Mouse (Mus musculus) CH12.LX (cell line): Measurements from ENCODE around the gene Ovch2. TPM values are rescaled to one million over a fixed set of nuclear protein-coding genes. Genes with fewer than 3 reads are reported as not detected.

ENCODE experiments used
- DNase-seq: peaks from one replicate; pipeline ENCODE4 v3.0.0-alpha.2; 2013; ENCODE audit errors: extremely low read depth
- H3K27ac ChIP-seq: 2 replicates; pipeline ENCODE4 v1.5.1; 2012; ENCODE audit warnings: low read depth, mild to moderate bottlenecking, control low read depth, moderate library complexity; ENCODE audit not compliant: insufficient read depth
- H3K27me3 ChIP-seq: replicated peaks from 2 replicates; pipeline ENCODE3; 2012; ENCODE audit warnings: inconsistent platforms
- H3K36me3 ChIP-seq, 2 experiments: replicated peaks in 1 of 2; 2 replicates each; pipeline versions ENCODE3 to v1.6.1; 2012; ENCODE audit warnings: inconsistent platforms in 1 of 2, low read length in 1 of 2, mild to moderate bottlenecking in 1 of 2, mixed read lengths in 1 of 2, moderate library complexity in 1 of 2; ENCODE audit not compliant: control insufficient read depth in 1 of 2, insufficient read depth in 1 of 2
- H3K4me1 ChIP-seq, 2 experiments: 2 replicates each; pipeline ENCODE4 v1.6.1; 2012; ENCODE audit warnings: inconsistent platforms in 1 of 2, moderate library complexity in 1 of 2; ENCODE audit not compliant: insufficient read depth in 2 of 2, control insufficient read depth in 1 of 2
- H3K4me2 ChIP-seq: 2 replicates; pipeline ENCODE4 v1.6.1; 2012; ENCODE audit warnings: low read depth, mild to moderate bottlenecking, control low read depth; ENCODE audit not compliant: poor library complexity, insufficient read depth, severe bottlenecking
- H3K4me3 ChIP-seq, 3 experiments: fragments of 150-350 bp in 1 of 3; sonication (generic) in 1 of 3; replicated peaks in 1 of 3; 2 replicates each; pipeline versions ENCODE3 to v1.5.1; 2011 to 2012; ENCODE audit warnings: low read depth in 2 of 3, low read length in 2 of 3, mild to moderate bottlenecking in 2 of 3, moderate library complexity in 2 of 3, control low read depth in 1 of 3, improper control_type of control experiment in 1 of 3, inconsistent platforms in 1 of 3, mixed read lengths in 1 of 3; ENCODE audit not compliant: poor library complexity in 1 of 3
- H3K79me2 ChIP-seq: replicated peaks from 2 replicates; pipeline ENCODE4 v1.6.1; 2012; ENCODE audit warnings: mild to moderate bottlenecking, moderate library complexity; ENCODE audit not compliant: control insufficient read depth, poor library complexity, insufficient read depth, severe bottlenecking; ENCODE audit errors: extremely low read depth
- H3K9ac ChIP-seq: 2 replicates; pipeline ENCODE4 v1.6.1; 2012; ENCODE audit warnings: low read depth, mild to moderate bottlenecking, control low read depth, moderate library complexity; ENCODE audit not compliant: insufficient read depth
- H3K9me3 ChIP-seq: replicated peaks from 2 replicates; pipeline ENCODE3; 2012; ENCODE audit warnings: low read length, inconsistent platforms, mixed read lengths
- CHD1 ChIP-seq: IDR thresholded peaks from 2 replicates; pipeline ENCODE4 v1.6.1; 2012; ENCODE audit warnings: low read depth, low read length, improper control_type of control experiment, inconsistent platforms
- CTCF ChIP-seq, 2 experiments: IDR thresholded peaks in 1 of 2; conservative IDR thresholded peaks in 1 of 2; 2 replicates each; pipeline ENCODE4 v1.5.1; 2011 to 2012; ENCODE audit warnings: low read depth in 2 of 2, low read length in 2 of 2, improper control_type of control experiment in 1 of 2, inconsistent platforms in 1 of 2, mild to moderate bottlenecking in 1 of 2, moderate library complexity in 1 of 2
- EP300 ChIP-seq: IDR thresholded peaks from 2 replicates; pipeline ENCODE4 v1.6.1; 2011; ENCODE audit warnings: low read length, improper control_type of control experiment
- GABPA ChIP-seq: IDR thresholded peaks from 2 replicates; pipeline ENCODE4 v1.6.1; 2012; ENCODE audit warnings: low read depth, low read length, improper control_type of control experiment, inconsistent platforms; ENCODE audit not compliant: insufficient replicate concordance
- IRF4 ChIP-seq: IDR thresholded peaks from 2 replicates; pipeline ENCODE4 v1.6.1; 2014; ENCODE audit warnings: low read depth, mild to moderate bottlenecking, inconsistent platforms, low read length, improper control_type of control experiment
- JUN ChIP-seq: IDR thresholded peaks from 2 replicates; pipeline ENCODE4 v1.6.1; 2011; ENCODE audit warnings: low read depth, mild to moderate bottlenecking, low read length, improper control_type of control experiment, moderate library complexity; ENCODE audit not compliant: insufficient read depth
- JUND ChIP-seq: conservative IDR thresholded peaks from 2 replicates; pipeline ENCODE4 v1.6.1; 2011; ENCODE audit warnings: low read depth, low read length, improper control_type of control experiment
- KAT2A ChIP-seq: IDR thresholded peaks from 2 replicates; pipeline ENCODE4 v1.6.1; 2012; ENCODE audit warnings: low read length, improper control_type of control experiment, inconsistent platforms; ENCODE audit not compliant: insufficient replicate concordance
- MAFK ChIP-seq: IDR thresholded peaks from 2 replicates; pipeline ENCODE4 v1.6.1; 2011; ENCODE audit warnings: low read length, improper control_type of control experiment; ENCODE audit not compliant: insufficient replicate concordance
- MAX ChIP-seq: IDR thresholded peaks from 2 replicates; pipeline ENCODE4 v1.6.1; 2011; ENCODE audit warnings: low read length, improper control_type of control experiment
- MAZ ChIP-seq: IDR thresholded peaks from 2 replicates; pipeline ENCODE4 v1.6.1; 2012; ENCODE audit warnings: low read depth, mild to moderate bottlenecking, inconsistent platforms, low read length, improper control_type of control experiment, moderate library complexity
- MXI1 ChIP-seq: IDR thresholded peaks from 2 replicates; pipeline ENCODE4 v1.6.1; 2011; ENCODE audit warnings: mild to moderate bottlenecking, low read depth, low read length, improper control_type of control experiment
- NELFE ChIP-seq: IDR thresholded peaks from 2 replicates; pipeline ENCODE4 v1.6.1; 2011; ENCODE audit warnings: low read depth, low read length, improper control_type of control experiment
- PAX5 ChIP-seq: IDR thresholded peaks from 2 replicates; pipeline ENCODE4 v1.6.1; 2012; ENCODE audit warnings: low read length, inconsistent platforms, mixed read lengths
- POLR2A ChIP-seq: IDR thresholded peaks from 2 replicates; pipeline ENCODE4 v1.6.1; 2011; ENCODE audit warnings: low read depth, mild to moderate bottlenecking, improper control_type of control experiment, low read length
- RCOR1 ChIP-seq: conservative IDR thresholded peaks from 2 replicates; pipeline ENCODE4 v1.6.1; 2012; ENCODE audit warnings: low read depth, mild to moderate bottlenecking, inconsistent platforms, low read length, improper control_type of control experiment
- TBP ChIP-seq: conservative IDR thresholded peaks from 2 replicates; pipeline ENCODE4 v1.6.1; 2011; ENCODE audit warnings: low read depth, low read length, improper control_type of control experiment
- TCF12 ChIP-seq: IDR thresholded peaks from 2 replicates; pipeline ENCODE4 v1.6.1; 2014; ENCODE audit warnings: low read depth, mild to moderate bottlenecking, inconsistent platforms, low read length, improper control_type of control experiment
- UBTF ChIP-seq: IDR thresholded peaks from 2 replicates; pipeline ENCODE4 v1.6.1; 2012; ENCODE audit warnings: low read depth, mild to moderate bottlenecking, inconsistent platforms, low read length, improper control_type of control experiment, moderate library complexity
- USF1 ChIP-seq: IDR thresholded peaks from 2 replicates; pipeline ENCODE4 v1.6.1; 2014; ENCODE audit warnings: low read depth, mild to moderate bottlenecking, inconsistent platforms, low read length, improper control_type of control experiment
- USF2 ChIP-seq: conservative IDR thresholded peaks from 2 replicates; pipeline ENCODE4 v1.6.1; 2011; ENCODE audit warnings: low read depth, low read length, improper control_type of control experiment
- ZKSCAN1 ChIP-seq: IDR thresholded peaks from 2 replicates; pipeline ENCODE4 v1.6.1; 2012; ENCODE audit warnings: low read depth, inconsistent platforms, low read length, improper control_type of control experiment, borderline replicate concordance
- ZNF384 ChIP-seq: IDR thresholded peaks from 2 replicates; pipeline ENCODE4 v1.6.1; 2012; ENCODE audit warnings: low read depth, low read length, improper control_type of control experiment, inconsistent platforms
- dilution Hi-C: fragments of 300-500 bp; cut with MboI; formaldehyde crosslinking; loops from 2 replicates; pipeline ENCODE4 v1.14.3; 2020; ENCODE audit warnings: low sequenced_read_pairs; ENCODE audit not compliant: extremely low pct_unique_long_range_greater_than_20kb, extremely low pct_ligation_motif_present
- in situ Hi-C: fragments of 300-500 bp; cut with MboI; formaldehyde crosslinking; loops from 3 replicates; pipeline ENCODE4 v1.14.3; 2019; ENCODE audit warnings: low sequenced_read_pairs, low pct_ligation_motif_present, low pct_unique_long_range_greater_than_20kb, mixed read lengths
- polyA plus RNA-seq: library from polyadenylated mRNA; unstranded; fragments of >175 nt; gene quantifications from 2 replicates; pipeline ENCODE4 v1.2.1, GENCODE M21; 2012; ENCODE audit warnings: low read depth; ENCODE audit not compliant: insufficient read length
- total RNA-seq, 2 experiments: library from RNA; depleted of rRNA; stranded (reverse); fragments of 300-350 nt in 1 of 2; fragments of >200 nt in 1 of 2; gene quantifications; 2 replicates each; pipeline ENCODE4 v1.2.3; 2012 to 2014

Ovch2 gene
- total and polyA plus RNA-seq, 3 experiments = not detected

DNA sequence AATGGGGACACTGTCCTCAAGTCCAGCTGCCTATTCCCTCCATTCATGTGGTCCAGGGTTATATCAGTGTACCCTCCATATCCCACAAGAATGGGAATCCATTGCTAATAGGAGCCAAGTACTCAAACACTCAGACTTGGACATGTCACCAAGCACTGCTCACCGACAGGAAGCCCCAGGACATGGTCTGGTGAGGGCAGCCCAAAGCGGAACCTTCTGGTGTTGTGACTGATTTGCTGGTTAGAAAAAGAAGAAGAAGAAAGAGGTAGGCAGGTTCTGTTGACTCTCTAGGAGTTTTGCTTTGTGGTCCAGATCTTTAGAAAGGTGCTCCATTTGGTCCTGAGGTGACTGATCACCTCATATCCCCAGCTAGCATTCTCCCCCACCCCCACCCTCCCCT, 44.3 kb downstream of the Ovch2 start:
- no peaks in the 10 kb centered on the region for H3K9me3 ChIP-seq
- H3K4me2 ChIP-seq = no peak overlapping the region
- no peaks in the 10 kb centered on the region for H3K27me3 ChIP-seq
- H3K4me3 ChIP-seq = no peak overlapping the region
- H3K9ac ChIP-seq = no peak overlapping the region
- H3K4me1 ChIP-seq = no peaks in the 10 kb centered on the region
- H3K79me2 ChIP-seq = no peaks in the 10 kb centered on the region
- H3K27ac ChIP-seq = no peak overlapping the region
- in situ Hi-C loops (loop anchor here (25.0 kb wide), 1 partner anchor 544 kb away; the partner anchor contains the start of gene Rbmxl2), dilution Hi-C loops (no loop called here)
- no peak for DNase-seq
- no peak for TF ChIP-seq CHD1
- no peak for TF ChIP-seq PAX5
- TF ChIP-seq MAX = no peak
- no peak for TF ChIP-seq IRF4
- TF ChIP-seq POLR2A = no peak
- no peak for TF ChIP-seq KAT2A
- no peak for TF ChIP-seq ZNF384
- TF ChIP-seq NELFE = no peak
- TF ChIP-seq CTCF (conservative IDR thresholded peaks at IDR 0.05 in 1 of 2, IDR thresholded peaks at IDR 0.05 in 1 of 2; ENCODE audit: low read depth in 2 of 2, low read length in 2 of 2) = no peak
- no peak for TF ChIP-seq GABPA
- TF ChIP-seq TBP = no peak
- no peak for TF ChIP-seq USF1
- TF ChIP-seq TCF12 = no peak
- TF ChIP-seq MXI1 = no peak
- no peak for TF ChIP-seq ZKSCAN1
- H3K36me3 ChIP-seq = no peaks in the 10 kb centered on the region

DNA sequence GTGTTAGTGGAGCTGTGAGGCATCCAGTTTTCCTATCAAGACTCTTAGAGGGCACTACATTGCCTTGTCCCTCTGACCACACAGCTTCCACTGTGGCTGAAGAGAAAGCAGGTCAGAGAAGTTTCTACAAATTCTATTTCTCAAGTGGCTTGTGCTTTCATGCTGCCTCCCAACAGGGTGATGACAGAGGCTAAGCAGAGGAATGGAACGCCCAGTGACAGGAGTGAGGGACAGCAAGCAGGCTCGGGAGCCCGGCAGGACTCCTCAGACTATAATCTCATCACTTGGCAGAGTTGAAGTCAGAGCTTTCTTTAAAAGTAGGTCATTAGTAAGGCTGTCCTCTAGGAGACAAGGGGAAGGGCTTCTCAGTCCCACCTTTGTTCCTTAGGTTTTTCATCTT, 45.1 kb downstream of the Ovch2 start:
- in situ Hi-C loops = loop anchor here (25.0 kb wide), 1 partner anchor 544 kb away; the partner anchor contains the start of gene Rbmxl2
- TF ChIP-seq MAFK (no peak), MAX (no peak), RCOR1 (no peak), UBTF (no peak), IRF4 (no peak), MAZ (no peak), JUN (no peak), USF2 (no peak), CTCF (conservative IDR thresholded peaks at IDR 0.05 in 1 of 2, IDR thresholded peaks at IDR 0.05 in 1 of 2; ENCODE audit: low read depth in 2 of 2, low read length in 2 of 2) (no peak), KAT2A (no peak), JUND (no peak), TCF12 (no peak), EP300 (no peak)
- TF ChIP-seq, all 38 proteins: peak for 0
- dilution Hi-C loops = no loop called here

More for the DNA sequence above, 45.1 kb downstream of the Ovch2 start:
- Histone ChIP-seq H3K4me3 (no peak overlapping the region), H3K36me3 (no peaks in the 10 kb centered on the region), H3K9ac (no peak overlapping the region), H3K27me3 (no peaks in the 10 kb centered on the region), H3K27ac (no peak overlapping the region), H3K79me2 (no peaks in the 10 kb centered on the region), H3K4me1 (no peaks in the 10 kb centered on the region), H3K9me3 (no peaks in the 10 kb centered on the region), H3K4me2 (no peak overlapping the region)
- no peak for DNase-seq
